19 mouse cellular contexts compared by ENCODE assay signal in genomic region chr2:166774275-166774674, GRCm38 (mm10).
"Had no signal": no experiment of that assay in that cellular context is flagged by ENCODE, and none has a peak within 500 bp of the region (broad histone marks: within the 10 kb centered on the region; RNA-seq: fewer than 3 reads in every experiment).

No protein-coding gene starts in this region.

- DNase-seq: liver, embryonic 13.5 days; liver, postnatal 0 days; lung, adult 2 months; lung, postnatal 14 days; lung, postnatal 36 days; midbrain, embryonic 14.5 days; right cerebral cortex, postnatal 14 days; thymus, postnatal 14 days; thymus, postnatal 36 days had no signal

- H3K4me1 ChIP-seq: liver, embryonic 15.5 days; lung, embryonic 15.5 days; midbrain, embryonic 12.5 days; neural tube, embryonic 12.5 days; stomach, embryonic 15.5 days had no signal

- ATAC-seq: liver, postnatal 0 days; lung, postnatal 0 days had no signal

- H3K4me2 ChIP-seq: liver, embryonic 11.5 days; liver, embryonic 13.5 days; liver, embryonic 15.5 days; lung, embryonic 15.5 days; midbrain, embryonic 12.5 days; neural tube, embryonic 12.5 days; stomach, embryonic 15.5 days had no signal

- H3K9ac ChIP-seq: liver, embryonic 13.5 days; liver, embryonic 15.5 days; liver, postnatal 0 days; lung, embryonic 15.5 days; midbrain, embryonic 12.5 days; neural tube, embryonic 12.5 days; stomach, embryonic 15.5 days had no signal

- H3K9me3 ChIP-seq: liver, embryonic 13.5 days; liver, embryonic 15.5 days; lung, embryonic 15.5 days; midbrain, embryonic 10.5 days; midbrain, embryonic 12.5 days; neural tube, embryonic 12.5 days; stomach, embryonic 15.5 days had no signal

- H3K27me3 ChIP-seq: liver, embryonic 13.5 days; liver, embryonic 15.5 days; lung, embryonic 15.5 days; midbrain, embryonic 12.5 days; neural tube, embryonic 12.5 days; stomach, embryonic 15.5 days had no signal

- H3K36me3 ChIP-seq: liver, embryonic 13.5 days; liver, embryonic 15.5 days; lung, embryonic 15.5 days; midbrain, embryonic 10.5 days; midbrain, embryonic 12.5 days; neural tube, embryonic 12.5 days; stomach, embryonic 15.5 days had no signal

- H3K27ac ChIP-seq: liver, embryonic 13.5 days; liver, embryonic 15.5 days; lung, embryonic 15.5 days; midbrain, embryonic 12.5 days; neural tube, embryonic 12.5 days; stomach, embryonic 15.5 days; stomach, postnatal 0 days had no signal

- H3K4me3 ChIP-seq: liver, embryonic 13.5 days; liver, embryonic 15.5 days; lung, embryonic 15.5 days; midbrain, embryonic 10.5 days; midbrain, embryonic 12.5 days; myocyte; neural tube, embryonic 12.5 days; stomach, embryonic 15.5 days had no signal
